ENCODE assay signal across 15 mouse cellular contexts in the genomic region with DNA sequence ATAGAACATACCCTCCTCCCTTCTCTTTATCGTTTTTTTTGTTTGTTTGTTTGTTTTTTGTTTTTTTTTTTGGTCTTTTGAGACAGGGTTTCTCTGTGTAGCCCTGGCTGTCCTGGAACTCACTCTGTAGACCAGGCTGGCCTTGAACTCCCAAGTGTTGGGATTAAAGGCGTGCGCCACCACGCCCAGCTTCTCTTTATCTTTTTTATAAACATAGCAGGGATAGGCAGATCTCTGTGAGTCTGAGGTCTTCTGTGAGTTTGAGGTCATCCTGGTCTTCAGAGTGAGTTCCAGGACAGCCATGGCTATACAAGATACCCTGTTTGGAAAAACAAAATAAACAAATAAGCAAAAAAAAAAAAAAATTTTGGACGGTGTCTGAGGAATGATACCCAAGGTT.
"Had no signal": no experiment of that assay in that cellular context is flagged by ENCODE, and none has a peak within 500 bp of the region (broad histone marks: within the 10 kb centered on the region; RNA-seq: fewer than 3 reads in every experiment).

No protein-coding gene starts in this region.

- H3K36me3 ChIP-seq: limb, embryonic 10.5 days; limb, embryonic 13.5 days; liver, embryonic 12.5 days; liver, embryonic 15.5 days; lung, embryonic 15.5 days; midbrain, embryonic 12.5 days; neural tube, embryonic 13.5 days had no signal

- H3K27ac ChIP-seq: limb, embryonic 10.5 days; limb, embryonic 13.5 days; liver, embryonic 12.5 days; liver, embryonic 15.5 days; lung, embryonic 15.5 days; midbrain, embryonic 12.5 days; neural tube, embryonic 13.5 days had no signal

- DNase-seq: layer of hippocampus, adult 9-11 months; liver; lung, postnatal 4 days; right cerebral cortex, postnatal 25 days; spleen, adult 18-20 months; thymus, postnatal 36 days had no signal

- H3K4me1 ChIP-seq: liver, embryonic 12.5 days; liver, embryonic 15.5 days had no signal

- H3K4me2 ChIP-seq: limb, embryonic 13.5 days; liver, embryonic 12.5 days; liver, embryonic 15.5 days; lung, embryonic 15.5 days; midbrain, embryonic 12.5 days; neural tube, embryonic 13.5 days had no signal

- H3K27me3 ChIP-seq: limb, embryonic 13.5 days; liver, embryonic 12.5 days; liver, embryonic 15.5 days; lung, embryonic 15.5 days; midbrain, embryonic 12.5 days; neural tube, embryonic 13.5 days had no signal

- H3K9ac ChIP-seq: limb, embryonic 13.5 days; liver, embryonic 12.5 days; liver, embryonic 15.5 days; lung, embryonic 15.5 days; midbrain, embryonic 12.5 days; neural tube, embryonic 13.5 days had no signal

- H3K4me3 ChIP-seq: limb, embryonic 10.5 days; limb, embryonic 13.5 days; liver, embryonic 12.5 days; liver, embryonic 15.5 days; lung, embryonic 15.5 days; midbrain, embryonic 12.5 days; myocyte; neural tube, embryonic 13.5 days had no signal

- ATAC-seq: liver, embryonic 12.5 days; midbrain, embryonic 16.5 days had no signal

- H3K9me3 ChIP-seq: limb, embryonic 10.5 days; limb, embryonic 13.5 days; liver, embryonic 15.5 days; lung, embryonic 15.5 days; midbrain, embryonic 12.5 days; neural tube, embryonic 13.5 days had no signal
